Mouse (Mus musculus) cerebellum, postnatal 25 days (tissue): ENCODE measurements around the gene Acsm5.
"Not testable (repeated sequence)": the region's sequence is repeated elsewhere in the genome, so short reads cannot be mapped to it uniquely, and the experiment has no call there.

Experiments used
- DNase-seq, 2 experiments: peaks; one replicate each; pipeline ENCODE4 v3.0.0; 2021; ENCODE audit warnings: mixed read lengths in 2 of 2

Gene Acsm5

DNA sequence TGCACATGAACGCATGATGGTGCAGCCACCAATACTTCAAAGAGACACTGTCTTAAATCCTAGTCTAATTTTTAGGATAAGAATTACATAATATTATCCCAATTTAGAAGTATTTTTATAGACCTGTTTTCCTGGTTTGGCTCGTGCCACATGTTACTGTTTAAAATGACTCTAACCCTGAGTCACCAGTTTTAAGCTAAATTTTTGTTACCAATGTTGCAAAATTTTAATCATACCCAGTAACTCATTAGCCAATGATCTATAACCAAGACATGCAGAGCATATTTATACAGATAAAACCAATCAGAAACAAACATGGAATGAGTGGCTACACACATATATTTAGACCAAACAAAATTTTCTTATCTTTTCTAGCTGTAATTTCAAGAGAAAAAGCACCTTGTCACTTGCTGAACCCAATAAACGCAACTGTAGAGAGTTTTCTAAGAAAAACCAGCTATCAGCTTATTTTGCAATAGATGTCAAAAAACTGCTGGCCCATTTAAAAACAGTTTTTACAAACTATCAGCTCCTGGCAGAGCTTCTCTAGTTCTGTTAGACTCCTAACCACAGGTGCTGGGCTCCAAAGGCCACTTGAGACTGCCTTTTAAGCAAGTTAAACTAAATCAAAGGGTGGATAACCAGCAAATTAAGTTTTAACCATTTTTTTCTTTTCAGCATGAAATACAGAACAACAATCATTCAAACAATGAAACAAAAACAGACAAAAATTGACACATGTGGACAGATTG, 31.4 kb downstream of the Acsm5 start:
- DNase-seq: no peak

DNA sequence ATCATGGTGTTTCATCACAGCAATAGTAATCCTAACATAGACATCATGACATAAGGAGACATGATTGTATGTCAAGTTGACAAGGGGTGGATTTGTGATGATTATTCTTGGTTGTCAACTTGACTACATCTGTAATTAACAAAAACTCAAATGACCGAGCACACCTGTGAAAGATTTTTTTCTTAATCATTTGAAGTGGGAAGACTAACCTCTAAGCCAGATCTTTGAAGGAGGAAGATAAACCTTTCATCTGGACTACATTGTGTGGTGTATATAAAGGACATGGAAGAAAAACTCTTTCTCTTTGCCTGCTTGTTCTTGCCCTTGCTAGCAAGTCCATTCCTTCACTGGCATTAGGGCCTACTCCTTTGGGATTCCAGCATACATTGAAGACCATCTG, 34.8 kb downstream of the Acsm5 start, which contains the start of gene Acsm2:
Gene Acsm2, plus strand, starts transcription at position 301 of the 400 bp plus-strand sequence.
- no peak for DNase-seq

DNA sequence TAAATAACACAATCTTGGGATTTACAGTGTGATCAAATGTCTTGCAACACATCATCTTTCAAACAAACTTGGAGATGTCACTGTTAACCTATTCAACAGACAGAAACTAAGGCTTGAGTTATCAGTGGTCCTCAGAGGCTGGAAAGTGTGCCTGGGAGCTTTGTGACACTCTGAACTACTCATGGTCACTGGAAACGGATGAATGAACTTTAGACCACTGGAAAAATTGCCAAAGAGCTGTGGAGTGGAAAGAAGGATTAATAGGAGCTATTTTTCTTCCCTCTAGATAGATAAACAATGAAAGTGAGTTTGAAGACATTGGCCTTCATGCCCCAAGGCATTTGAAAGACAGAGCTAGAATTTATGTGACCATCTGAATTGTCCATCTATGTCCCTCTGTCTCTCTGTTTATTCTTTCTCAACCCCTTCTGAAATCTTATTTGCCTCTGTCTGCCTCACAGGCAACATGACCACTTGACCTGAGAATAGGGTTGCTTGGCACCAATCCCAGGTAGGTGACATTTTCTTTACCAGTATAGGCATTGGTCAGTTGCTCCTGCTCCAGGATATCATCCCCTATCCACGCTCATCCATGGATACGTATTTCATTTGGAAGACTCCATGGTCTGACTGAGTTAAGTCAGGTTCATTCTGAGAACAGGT, 40.7 kb downstream of the Acsm5 start:
- DNase-seq: no peak

DNA sequence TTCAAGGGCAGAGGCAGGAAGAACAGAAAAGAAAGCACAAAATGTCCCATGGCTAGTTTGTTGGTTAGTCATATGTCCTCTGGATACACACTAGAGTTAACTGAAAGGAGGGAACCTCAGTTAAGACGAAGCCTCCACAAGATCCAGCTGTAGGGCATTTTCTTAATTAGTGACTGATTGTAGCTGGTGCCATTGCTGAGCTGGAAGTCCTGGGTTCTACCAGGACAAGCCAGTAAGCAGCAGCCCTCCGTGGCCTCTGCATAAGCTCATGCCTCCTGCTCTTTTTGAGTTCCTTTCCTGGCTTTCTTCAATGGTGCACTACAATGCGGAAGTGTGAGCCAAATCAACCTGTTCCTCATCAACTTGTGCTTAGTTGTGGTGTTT, 41.2 kb downstream of the Acsm5 start:
- DNase-seq: no peak

DNA sequence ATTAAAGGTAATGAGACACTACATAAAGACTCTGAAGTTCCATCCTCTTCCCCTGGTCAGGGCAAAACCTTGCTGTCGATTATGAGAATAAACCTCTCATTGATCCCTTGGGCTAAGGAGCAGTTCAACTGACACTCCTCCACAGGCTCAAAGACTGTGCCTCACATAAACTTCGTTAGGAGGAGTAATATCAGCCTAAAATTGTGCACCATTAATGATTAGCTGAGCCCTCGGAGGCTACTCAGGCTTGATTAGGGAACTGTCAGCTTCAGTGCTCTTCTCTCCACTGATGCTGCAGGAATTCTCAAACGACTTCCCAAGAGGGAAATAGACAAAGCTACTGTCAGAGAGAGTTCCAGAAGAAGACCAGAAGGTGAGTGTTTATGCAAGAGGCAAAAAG, 42.2 kb downstream of the Acsm5 start:
- DNase-seq: no peak

DNA sequence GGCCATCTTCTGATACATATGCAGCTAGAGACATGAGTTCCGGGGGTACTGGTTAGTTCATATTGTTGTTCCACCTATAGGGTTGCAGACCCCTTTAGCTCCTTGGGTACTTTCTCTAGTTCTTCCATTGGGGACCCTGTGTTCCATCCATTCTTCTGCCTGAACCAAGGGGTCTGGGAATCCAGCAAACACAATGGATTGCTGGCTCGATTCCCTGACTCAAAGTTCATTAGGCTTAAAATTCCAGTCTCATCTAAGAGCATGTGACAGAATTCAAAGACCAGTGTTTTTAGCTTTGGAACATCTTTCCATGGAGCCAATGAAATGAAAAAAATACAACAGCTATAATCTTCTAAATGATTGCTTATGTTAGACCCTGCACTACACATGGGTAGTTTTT, 43.2 kb downstream of the Acsm5 start:
- DNase-seq: not testable (repeated sequence)

DNA sequence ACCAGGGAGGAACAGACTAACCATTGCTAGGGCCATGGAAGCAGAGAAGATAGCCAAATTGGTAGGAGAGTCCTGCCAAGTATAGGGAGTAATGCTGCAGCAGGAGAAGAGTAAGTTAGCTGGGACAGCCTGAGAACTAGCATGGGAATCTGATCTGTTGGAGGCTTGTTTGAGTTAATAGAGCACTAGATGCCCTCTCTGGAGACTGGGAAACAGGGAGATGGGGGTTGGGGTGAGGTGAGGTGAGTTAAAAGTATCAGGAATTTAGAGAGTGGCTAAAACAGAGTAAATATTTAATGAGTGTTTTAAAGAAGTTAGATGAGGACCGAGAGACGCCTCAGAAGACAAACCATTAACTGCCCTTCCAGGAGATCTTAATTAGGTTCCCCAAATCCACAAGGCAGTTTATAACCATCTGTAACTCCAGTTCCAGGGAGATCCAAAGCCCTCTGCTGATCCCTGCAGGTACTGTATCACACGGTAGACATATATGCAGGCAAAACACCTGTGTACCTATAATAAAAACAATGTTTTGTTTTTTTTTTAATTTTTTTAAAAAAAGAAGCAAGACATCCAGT, 75.4 kb downstream of the Acsm5 start:
- DNase-seq: no peak
